Mouse (Mus musculus) heart, embryonic 16.5 days (tissue): ENCODE measurements around the gene Cbx1. TPM values are rescaled to one million over a fixed set of nuclear protein-coding genes. Genes with fewer than 3 reads are reported as not detected.

Experiments used
- ATAC-seq: fragments of 200-750 bp; cut with Nextera tagmentation; replicated peaks from 2 replicates; pipeline ENCODE4 v1.8.0; 2017; ENCODE audit warnings: moderate number of reproducible peaks; ENCODE audit not compliant: insufficient read depth, low FRiP score; ENCODE audit errors: extremely low read depth
- H3K27ac ChIP-seq: fragments of 300-500 bp; sonication (generic); 2 replicates; pipeline ENCODE4 v1.5.1; 2014; ENCODE audit warnings: mild to moderate bottlenecking, low read length, control low read depth, moderate library complexity
- H3K27me3 ChIP-seq: fragments of 300-500 bp; sonication (generic); 2 replicates; pipeline ENCODE4 v1.6.1; 2014; ENCODE audit warnings: low read length, mixed read lengths; ENCODE audit not compliant: control insufficient read depth, insufficient read depth
- H3K36me3 ChIP-seq: fragments of 300-500 bp; sonication (generic); 2 replicates; pipeline ENCODE4 v1.6.1; 2014; ENCODE audit not compliant: control insufficient read depth, insufficient read depth
- H3K4me1 ChIP-seq: fragments of 300-500 bp; sonication (generic); 2 replicates; pipeline ENCODE4 v1.6.1; 2014; ENCODE audit warnings: low read length, mixed read lengths; ENCODE audit not compliant: control insufficient read depth, insufficient read depth
- H3K4me2 ChIP-seq: fragments of 300-500 bp; sonication (generic); 2 replicates; pipeline ENCODE4 v1.6.1; 2014; ENCODE audit warnings: low read depth, mild to moderate bottlenecking, control low read depth, low read length
- H3K4me3 ChIP-seq: fragments of 300-500 bp; sonication (generic); 2 replicates; pipeline ENCODE4 v1.5.1; 2014; ENCODE audit warnings: mild to moderate bottlenecking, control low read depth, low read length
- H3K9ac ChIP-seq: fragments of 300-500 bp; sonication (generic); 2 replicates; pipeline ENCODE4 v1.6.1; 2014; ENCODE audit warnings: low read length, control low read depth
- H3K9me3 ChIP-seq: fragments of 300-500 bp; sonication (generic); replicated peaks from 2 replicates; pipeline ENCODE4 v1.6.1; 2016; ENCODE audit warnings: low read length; ENCODE audit not compliant: control insufficient read depth
- whole genome bisulfite sequencing: fragments of 180-500 bp; shearing (Covaris S2); extraction: QIAGEN DNeasy Blood & Tissue Kit; methylation state at CpG from one replicate; pipeline ENCODE4 v1.1.7; 2014; 5-methylcytosine and 5-hydroxymethylcytosine counted together
- polyA plus RNA-seq: library from polyadenylated mRNA; unstranded; fragments of >200 nt; fragmentation: Nextera tagmentation; extraction: Ambion mirVana; gene quantifications from 2 replicates; pipeline ENCODE4 v1.2.1, GENCODE M21; 2015

The Cbx1 gene
- polyA plus RNA-seq, 1 experiment from 2014 or later: 49.9 TPM

GRCm38 (mm10) chr11:96816494-96816893 is 27.6 kb downstream of the Cbx1 start:
- Histone ChIP-seq H3K27ac (no peak overlapping the region), H3K9me3 (no peaks in the 10 kb centered on the region), H3K9ac (no peak overlapping the region), H3K36me3 (peaks cover 73% of the 10 kb centered on the region), H3K4me3 (no peak overlapping the region), H3K4me1 (no peaks in the 10 kb centered on the region), H3K4me2 (no peak overlapping the region), H3K27me3 (no peaks in the 10 kb centered on the region)
- ATAC-seq: no peak
- WGBS: 100% methylated on average over 1 of the region's 1 CpGs

GRCm38 (mm10) chr11:96816979-96817378 is 28.1 kb downstream of the Cbx1 start:
- no peak overlapping the region for H3K9ac ChIP-seq
- WGBS: 84% methylated on average over 5 of the region's 5 CpGs
- H3K27me3 ChIP-seq: no peaks in the 10 kb centered on the region
- no peak overlapping the region for H3K4me3 ChIP-seq
- H3K27ac ChIP-seq: no peak overlapping the region
- H3K4me2 ChIP-seq: no peak overlapping the region
- no peaks in the 10 kb centered on the region for H3K4me1 ChIP-seq
- H3K36me3 ChIP-seq: peaks cover 74% of the 10 kb centered on the region
- ATAC-seq: no peak
- no peaks in the 10 kb centered on the region for H3K9me3 ChIP-seq

- Histone ChIP-seq H3K4me2 (no peak overlapping the region), H3K27me3 (no peaks in the 10 kb centered on the region), H3K4me1 (peaks cover 6% of the 10 kb centered on the region), H3K27ac (no peak overlapping the region), H3K36me3 (peaks cover 76% of the 10 kb centered on the region), H3K9ac (no peak overlapping the region), H3K4me3 (no peak overlapping the region), H3K9me3 (no peaks in the 10 kb centered on the region)
- no peak for ATAC-seq
- 79% methylated on average over 8 of the region's 8 CpGs for WGBS
These were observed 29.3 kb downstream of the Cbx1 start for GRCm38 (mm10) chr11:96818128-96818710.

GRCm38 (mm10) chr11:96821956-96822355 is 33.0 kb downstream of the Cbx1 start:
- no peaks in the 10 kb centered on the region for H3K9me3 ChIP-seq
- H3K9ac ChIP-seq: no peak overlapping the region
- H3K4me2 ChIP-seq: no peak overlapping the region
- no peak for ATAC-seq
- no peak overlapping the region for H3K4me3 ChIP-seq
- peaks cover 39% of the 10 kb centered on the region for H3K4me1 ChIP-seq
- H3K36me3 ChIP-seq: peaks cover 54% of the 10 kb centered on the region
- no peaks in the 10 kb centered on the region for H3K27me3 ChIP-seq
- no peak overlapping the region for H3K27ac ChIP-seq
- 87% methylated on average over 10 of the region's 10 CpGs for WGBS

GRCm38 (mm10) chr11:96822675-96823470 is 33.9 kb downstream of the Cbx1 start:
- Histone ChIP-seq H3K4me2 (peak overlapping the region; percentile 78), H3K27ac (0 out of 2 replicates have a peak overlapping the region, but pooled peaks have one; percentile 2), H3K4me1 (peaks cover 48% of the 10 kb centered on the region), H3K9me3 (no peaks in the 10 kb centered on the region), H3K9ac (peak overlapping the region; percentile 72), H3K36me3 (peaks cover 50% of the 10 kb centered on the region), H3K4me3 (peak overlapping the region; percentile 44), H3K27me3 (no peaks in the 10 kb centered on the region)
- 30% methylated on average over 4 of the region's 4 CpGs for WGBS
- ATAC-seq: no peak

GRCm38 (mm10) chr11:96823471-96823837 is 34.5 kb downstream of the Cbx1 start:
- no peak for ATAC-seq
- no peaks in the 10 kb centered on the region for H3K27me3 ChIP-seq
- peak overlapping the region; percentile 44 for H3K4me3 ChIP-seq
- H3K9ac ChIP-seq: peak overlapping the region; percentile 72
- peaks cover 52% of the 10 kb centered on the region for H3K4me1 ChIP-seq
- 0 out of 2 replicates have a peak overlapping the region, but pooled peaks have one; percentile 2 for H3K27ac ChIP-seq
- 13% methylated on average over 12 of the region's 13 CpGs for WGBS
- H3K4me2 ChIP-seq: peak overlapping the region; percentile 78
- no peaks in the 10 kb centered on the region for H3K9me3 ChIP-seq
- H3K36me3 ChIP-seq: peaks cover 45% of the 10 kb centered on the region

GRCm38 (mm10) chr11:96823880-96824782 is 35.2 kb downstream of the Cbx1 start:
- Histone ChIP-seq H3K27me3 (no peaks in the 10 kb centered on the region), H3K4me2 (peak overlapping the region; percentile 78), H3K27ac (peak overlapping the region; percentile 95), H3K36me3 (peaks cover 38% of the 10 kb centered on the region), H3K4me1 (peaks cover 52% of the 10 kb centered on the region), H3K9me3 (no peaks in the 10 kb centered on the region), H3K9ac (peak overlapping the region; percentile 72), H3K4me3 (peak overlapping the region; percentile 44)
- peak; percentile 74 for ATAC-seq
- 1% methylated on average over 26 of the region's 26 CpGs for WGBS

GRCm38 (mm10) chr11:96824783-96825495 is 36.0 kb downstream of the Cbx1 start:
- 16% methylated on average over 7 of the region's 7 CpGs for WGBS
- Histone ChIP-seq H3K27ac (peak overlapping the region; percentile 95), H3K4me1 (peaks cover 52% of the 10 kb centered on the region), H3K4me3 (peak overlapping the region; percentile 44), H3K9me3 (no peaks in the 10 kb centered on the region), H3K27me3 (no peaks in the 10 kb centered on the region), H3K36me3 (peaks cover 30% of the 10 kb centered on the region), H3K9ac (peak overlapping the region; percentile 72), H3K4me2 (peak overlapping the region; percentile 78)
- peak; percentile 43 for ATAC-seq
